Mouse (Mus musculus) MEL (cell line): ENCODE measurements at regions not wholly inside any gene's neighbourhood (a gene's known extent, or its start where the extent isn't known, plus 50 kb on each side); places are given as distances from the start of the nearest gene placed in this dataset.

Experiments
- DNase-seq: peaks from one replicate; pipeline ENCODE4 v3.0.0; 2011; ENCODE audit warnings: low read depth, low spot score
- H3K27ac ChIP-seq: 2 replicates; pipeline ENCODE4 v1.5.1; 2012; ENCODE audit warnings: low read depth, mild to moderate bottlenecking, control low read depth, low read length, moderate library complexity; ENCODE audit not compliant: control insufficient read depth
- H3K27me3 ChIP-seq, 2 experiments: fragments of 150-350 bp in 1 of 2; sonication (generic) in 1 of 2; 2 replicates each; pipeline ENCODE4 v1.6.1; 2012; ENCODE audit warnings: low read length in 2 of 2, mild to moderate bottlenecking in 2 of 2, improper control_type of control experiment in 1 of 2, moderate library complexity in 1 of 2; ENCODE audit not compliant: insufficient read depth in 2 of 2, control insufficient read depth in 1 of 2
- H3K36me3 ChIP-seq, 2 experiments: 2 replicates each; pipeline ENCODE4 v1.6.1; 2012 to 2014; ENCODE audit warnings: low read length in 2 of 2, improper control_type of control experiment in 1 of 2, inconsistent platforms in 1 of 2, mild to moderate bottlenecking in 1 of 2; ENCODE audit not compliant: insufficient read depth in 2 of 2, control insufficient read depth in 1 of 2
- H3K4me1 ChIP-seq, 2 experiments: fragments of 150-350 bp in 1 of 2; sonication (generic) in 1 of 2; 2 replicates each; pipeline ENCODE4 v1.6.1; 2012; ENCODE audit warnings: low read length in 2 of 2, improper control_type of control experiment in 1 of 2, mild to moderate bottlenecking in 1 of 2; ENCODE audit not compliant: insufficient read depth in 2 of 2, control insufficient read depth in 1 of 2
- H3K4me3 ChIP-seq, 2 experiments: fragments of 150-350 bp in 1 of 2; sonication (generic) in 1 of 2; 2 replicates each; pipeline ENCODE4 v1.5.1; 2012; ENCODE audit warnings: low read depth in 2 of 2, low read length in 2 of 2, mild to moderate bottlenecking in 2 of 2, moderate library complexity in 2 of 2, control low read depth in 1 of 2, improper control_type of control experiment in 1 of 2; ENCODE audit not compliant: control insufficient read depth in 1 of 2, insufficient read depth in 1 of 2
- H3K79me2 ChIP-seq: 2 replicates; pipeline ENCODE4 v1.6.1; 2012; ENCODE audit warnings: mild to moderate bottlenecking, low read length, moderate library complexity; ENCODE audit not compliant: control insufficient read depth, poor library complexity, insufficient read depth
- H3K9ac ChIP-seq: 2 replicates; pipeline ENCODE4 v1.6.1; 2012; ENCODE audit warnings: low read depth, mild to moderate bottlenecking, control low read depth, low read length, moderate library complexity; ENCODE audit not compliant: control insufficient read depth, poor library complexity, severe bottlenecking
- H3K9me3 ChIP-seq: fragments of 150-350 bp; sonication (generic); replicated peaks from 2 replicates; pipeline ENCODE4 v1.6.1; 2012; ENCODE audit warnings: mild to moderate bottlenecking, low read length, improper control_type of control experiment, moderate library complexity; ENCODE audit not compliant: insufficient read depth
- CHD2 ChIP-seq: IDR thresholded peaks from 2 replicates; pipeline ENCODE4 v1.6.1; 2011; ENCODE audit warnings: low read length, improper control_type of control experiment
- ELF1 ChIP-seq: IDR thresholded peaks from 2 replicates; pipeline ENCODE4 v1.6.1; 2014; ENCODE audit warnings: low read depth, mild to moderate bottlenecking, inconsistent platforms, low read length, improper control_type of control experiment, moderate library complexity
- EP300 ChIP-seq, 2 experiments: IDR thresholded peaks; 2 replicates each; pipeline ENCODE4 v1.6.1; 2011; ENCODE audit warnings: improper control_type of control experiment in 2 of 2, low read length in 2 of 2, low read depth in 1 of 2, mild to moderate bottlenecking in 1 of 2
- ETS1 ChIP-seq: IDR thresholded peaks from 2 replicates; pipeline ENCODE4 v1.6.1; 2012; ENCODE audit warnings: low read depth, mild to moderate bottlenecking, inconsistent platforms, low read length, improper control_type of control experiment, moderate library complexity
- GABPA ChIP-seq: IDR thresholded peaks from 2 replicates; pipeline ENCODE4 v1.6.1; 2012; ENCODE audit warnings: low read depth, mild to moderate bottlenecking, inconsistent platforms, low read length, improper control_type of control experiment, moderate library complexity
- GATA1 ChIP-seq: IDR thresholded peaks from 2 replicates; pipeline ENCODE4 v1.6.1; 2011; ENCODE audit warnings: low read depth, low read length, improper control_type of control experiment
- HCFC1 ChIP-seq: IDR thresholded peaks from 2 replicates; pipeline ENCODE4 v1.6.1; 2012; ENCODE audit warnings: low read depth, mild to moderate bottlenecking, inconsistent platforms, low read length, improper control_type of control experiment, moderate library complexity
- KAT2A ChIP-seq: conservative IDR thresholded peaks from 2 replicates; pipeline ENCODE4 v1.6.1; 2012; ENCODE audit warnings: low read depth, low read length, improper control_type of control experiment, inconsistent platforms
- MAX ChIP-seq: IDR thresholded peaks from 2 replicates; pipeline ENCODE4 v1.6.1; 2011; ENCODE audit warnings: low read length, improper control_type of control experiment
- MAZ ChIP-seq: IDR thresholded peaks from 2 replicates; pipeline ENCODE4 v1.6.1; 2012; ENCODE audit warnings: low read depth, mild to moderate bottlenecking, inconsistent platforms, low read length, improper control_type of control experiment
- MEF2A ChIP-seq: IDR thresholded peaks from 2 replicates; pipeline ENCODE4 v1.6.1; 2014; ENCODE audit warnings: low read depth, mild to moderate bottlenecking, inconsistent platforms, low read length, improper control_type of control experiment; ENCODE audit not compliant: poor library complexity, insufficient replicate concordance, severe bottlenecking; ENCODE audit errors: extremely low read depth
- MXI1 ChIP-seq: IDR thresholded peaks from 2 replicates; pipeline ENCODE4 v1.6.1; 2011; ENCODE audit warnings: mild to moderate bottlenecking, low read depth, low read length, improper control_type of control experiment
- MYC ChIP-seq: IDR thresholded peaks from 2 replicates; pipeline ENCODE4 v1.6.1; 2011; ENCODE audit warnings: low read depth, mild to moderate bottlenecking, low read length, improper control_type of control experiment, moderate library complexity
- NELFE ChIP-seq: IDR thresholded peaks from 2 replicates; pipeline ENCODE4 v1.6.1; 2011; ENCODE audit warnings: low read depth, low read length, improper control_type of control experiment
- POLR2A ChIP-seq, 2 experiments: IDR thresholded peaks; 2 replicates each; pipeline ENCODE4 v1.6.1; 2011 to 2012; ENCODE audit warnings: low read length in 2 of 2, mild to moderate bottlenecking in 2 of 2, control low read depth in 1 of 2, improper control_type of control experiment in 1 of 2, low read depth in 1 of 2, moderate library complexity in 1 of 2; ENCODE audit not compliant: control insufficient read depth in 1 of 2, insufficient read depth in 1 of 2, poor library complexity in 1 of 2
- POLR2AphosphoS5 ChIP-seq: IDR thresholded peaks from 2 replicates; pipeline ENCODE4 v1.6.1; 2012; ENCODE audit warnings: low read depth, borderline replicate concordance, mild to moderate bottlenecking, inconsistent platforms, low read length, moderate library complexity, mixed read lengths
- RAD21 ChIP-seq: IDR thresholded peaks from 2 replicates; pipeline ENCODE4 v1.6.1; 2011; ENCODE audit warnings: mild to moderate bottlenecking, low read depth, low read length, improper control_type of control experiment
- RCOR1 ChIP-seq: IDR thresholded peaks from 2 replicates; pipeline ENCODE4 v1.6.1; 2012; ENCODE audit warnings: low read depth, mild to moderate bottlenecking, inconsistent platforms, low read length, improper control_type of control experiment
- SIN3A ChIP-seq: IDR thresholded peaks from 2 replicates; pipeline ENCODE4 v1.6.1; 2012; ENCODE audit warnings: low read length, improper control_type of control experiment, inconsistent platforms
- SMC3 ChIP-seq: IDR thresholded peaks from 2 replicates; pipeline ENCODE4 v1.6.1; 2011; ENCODE audit warnings: low read depth, low read length, improper control_type of control experiment
- TCF12 ChIP-seq: IDR thresholded peaks from 2 replicates; pipeline ENCODE4 v1.6.1; 2014; ENCODE audit warnings: low read depth, mild to moderate bottlenecking, inconsistent platforms, low read length, improper control_type of control experiment, moderate library complexity
- UBTF ChIP-seq: IDR thresholded peaks from 2 replicates; pipeline ENCODE4 v1.6.1; 2012; ENCODE audit warnings: low read depth, mild to moderate bottlenecking, inconsistent platforms, low read length, improper control_type of control experiment, moderate library complexity, borderline replicate concordance; ENCODE audit not compliant: insufficient read depth
- USF1 ChIP-seq: IDR thresholded peaks from 2 replicates; pipeline ENCODE4 v1.6.1; 2014; ENCODE audit warnings: low read depth, mild to moderate bottlenecking, inconsistent platforms, low read length, improper control_type of control experiment, moderate library complexity
- USF2 ChIP-seq, 2 experiments: IDR thresholded peaks; 2 replicates each; pipeline ENCODE4 v1.6.1; 2011 to 2012; ENCODE audit warnings: improper control_type of control experiment in 2 of 2, low read length in 2 of 2, borderline replicate concordance in 1 of 2, inconsistent platforms in 1 of 2, low read depth in 1 of 2, mild to moderate bottlenecking in 1 of 2; ENCODE audit not compliant: insufficient read depth in 1 of 2

- TF ChIP-seq USF1 (no peak), CHD2 (no peak), GATA1 (no peak), UBTF (no peak), HCFC1 (no peak), GABPA (no peak), RAD21 (no peak), SMC3 (no peak), MYC (no peak), POLR2AphosphoS5 (no peak), POLR2A (IDR thresholded peaks at IDR 0.05; ENCODE audit: control insufficient read depth in 1 of 2, insufficient read depth in 1 of 2, low read depth in 1 of 2, low read length in 2 of 2, poor library complexity in 1 of 2) (no peak), SIN3A (no peak), MAZ (no peak), EP300 (IDR thresholded peaks at IDR 0.05; ENCODE audit: low read depth in 1 of 2, low read length in 2 of 2) (no peak), ELF1 (no peak), TCF12 (no peak), MAX (no peak), ETS1 (no peak), MEF2A (no peak), USF2 (IDR thresholded peaks at IDR 0.05; ENCODE audit: borderline replicate concordance in 1 of 2, insufficient read depth in 1 of 2, low read depth in 1 of 2, low read length in 2 of 2) (no peak)
- Histone ChIP-seq H3K36me3 (no peaks in the 10 kb centered on the region), H3K9me3 (no peaks in the 10 kb centered on the region; the same call in 1 of the 2 replicates), H3K79me2 (no peaks in the 10 kb centered on the region), H3K27me3 (no peaks in the 10 kb centered on the region), H3K9ac (no peak overlapping the region), H3K4me3 (no peak overlapping the region), H3K4me1 (no peaks in the 10 kb centered on the region), H3K27ac (no peak overlapping the region)
- no peak for DNase-seq
These were observed 163.4 kb downstream of the Cdh26 start for GRCm38 (mm10) chr2:178593743-178594142.

GRCm38 (mm10) chr2:178594177-178594576, 163.8 kb downstream of the Cdh26 start:
- no peak overlapping the region for H3K9ac ChIP-seq
- no peaks in the 10 kb centered on the region for H3K27me3 ChIP-seq
- no peak for DNase-seq
- H3K4me3 ChIP-seq = no peak overlapping the region
- TF ChIP-seq MAZ (no peak), EP300 (IDR thresholded peaks at IDR 0.05; ENCODE audit: low read depth in 1 of 2, low read length in 2 of 2) (no peak), NELFE (no peak), KAT2A (no peak), SMC3 (no peak), RCOR1 (no peak), MXI1 (no peak)
- no peaks in the 10 kb centered on the region for H3K4me1 ChIP-seq
- no peaks in the 10 kb centered on the region; the same call in 1 of the 2 replicates for H3K9me3 ChIP-seq
- no peaks in the 10 kb centered on the region for H3K36me3 ChIP-seq
- H3K79me2 ChIP-seq = no peaks in the 10 kb centered on the region
- H3K27ac ChIP-seq = no peak overlapping the region
